Mouse (Mus musculus) neural tube, embryonic 12.5 days (tissue): ENCODE data around the gene Gm9803. TPM values are rescaled to one million over a fixed set of nuclear protein-coding genes. Genes with fewer than 3 reads are reported as not detected.
A peak's percentile ranks its signal among the peaks of the same experiment; 100 is the strongest.
"Not testable (repeated sequence)": the region's sequence is repeated elsewhere in the genome, so short reads cannot be mapped to it uniquely, and the experiment has no call there.

Experiments
- ATAC-seq: fragments of 200-750 bp; cut with Nextera tagmentation; 2 replicates; pipeline ENCODE4 v1.8.0; 2017; ENCODE audit warnings: low read depth, mild to moderate bottlenecking, moderate TSS enrichment, moderate library complexity; ENCODE audit not compliant: low FRiP score
- H3K27ac ChIP-seq: fragments of 300-500 bp; sonication (generic); 2 replicates; pipeline ENCODE4 v1.5.1; 2016
- H3K27me3 ChIP-seq: fragments of 300-500 bp; sonication (generic); replicated peaks from 2 replicates; pipeline ENCODE4 v1.6.1; 2016; ENCODE audit warnings: mild to moderate bottlenecking
- H3K36me3 ChIP-seq: fragments of 300-500 bp; sonication (generic); 2 replicates; pipeline ENCODE4 v1.6.1; 2016; ENCODE audit warnings: mild to moderate bottlenecking
- H3K4me1 ChIP-seq: fragments of 300-500 bp; sonication (generic); 2 replicates; pipeline ENCODE4 v1.6.1; 2016
- H3K4me2 ChIP-seq: fragments of 300-500 bp; sonication (generic); replicated peaks from 2 replicates; pipeline ENCODE4 v1.6.1; 2016; ENCODE audit warnings: mild to moderate bottlenecking
- H3K4me3 ChIP-seq: fragments of 300-500 bp; sonication (generic); 2 replicates; pipeline ENCODE4 v1.5.1; 2016
- H3K9ac ChIP-seq: fragments of 300-500 bp; sonication (generic); 2 replicates; pipeline ENCODE4 v1.6.1; 2016; ENCODE audit warnings: mild to moderate bottlenecking
- H3K9me3 ChIP-seq: fragments of 300-500 bp; sonication (generic); 2 replicates; pipeline ENCODE4 v1.6.1; 2016; ENCODE audit warnings: mild to moderate bottlenecking
- WGBS: fragments of 180-500 bp; shearing (Covaris S2); methylation state at CpG from one replicate; pipeline ENCODE4 v1.1.7; 2016; 5-methylcytosine and 5-hydroxymethylcytosine counted together
- polyA plus RNA-seq: library from polyadenylated mRNA; unstranded; fragments of >200 nt; fragmentation: Nextera tagmentation; extraction: Ambion mirVana; gene quantifications from 2 replicates; pipeline ENCODE4 v1.2.1, GENCODE M21; 2016

Gene Gm9803
- 13.2 and 16.2 TPM in 2 replicates for polyA plus RNA-seq

- H3K4me3 ChIP-seq, H3K4me2 ChIP-seq, H3K9ac ChIP-seq, H3K27ac ChIP-seq, H3K9me3 ChIP-seq, H3K27me3 ChIP-seq, ATAC-seq: not testable (repeated sequence)
- Histone ChIP-seq H3K4me1 (peaks cover 14% of the 10 kb centered on the region), H3K36me3 (peaks cover 21% of the 10 kb centered on the region)
- WGBS = 93% methylated on average over 10 of the region's 10 CpGs
Measured at GRCm38 (mm10) chr10:43523931-43524330, at the start of gene Gm9803. Gene Gm9803, plus strand, starts transcription at chr10:43524084.

DNA sequence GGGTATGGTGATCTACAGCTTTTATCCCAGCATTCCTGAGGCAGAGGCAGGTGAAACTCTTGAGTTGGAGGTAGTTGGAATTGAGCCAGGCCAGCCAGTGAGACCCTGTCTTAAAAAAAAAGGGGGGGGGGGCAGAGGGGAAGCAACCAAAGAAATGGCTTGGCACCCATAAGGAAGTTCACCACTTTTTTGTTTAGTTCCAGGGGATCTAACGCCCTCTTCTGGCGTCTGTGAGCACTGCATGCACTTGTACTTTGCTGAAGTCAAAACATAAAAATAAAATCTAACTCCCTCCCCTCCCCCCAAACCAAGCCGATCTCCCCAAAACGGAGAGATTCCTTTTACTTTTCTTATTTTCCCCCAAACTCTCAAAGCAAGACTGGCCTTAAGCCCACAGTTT is 48.5 kb upstream of the Gm9803 start:
- 65% methylated on average over 4 of the region's 4 CpGs for WGBS
- ATAC-seq = no peak
- no peak overlapping the region for H3K4me3 ChIP-seq

GRCm38 (mm10) chr10:43477459-43477858 is 46.4 kb upstream of the Gm9803 start:
- Histone ChIP-seq H3K4me1 (peaks cover 22% of the 10 kb centered on the region), H3K36me3 (no peaks in the 10 kb centered on the region), H3K9me3 (no peaks in the 10 kb centered on the region), H3K9ac (peak overlapping the region; percentile 95), H3K4me3 (peak overlapping the region; percentile 79), H3K27ac (no peak overlapping the region), H3K27me3 (no peaks in the 10 kb centered on the region), H3K4me2 (peak overlapping the region; percentile 93)
- ATAC-seq = no peak
- WGBS = 4% methylated on average over 9 of the region's 9 CpGs

More for the DNA sequence above, 48.5 kb upstream of the Gm9803 start:
- H3K4me1 ChIP-seq = peaks cover 11% of the 10 kb centered on the region
- no peak overlapping the region for H3K27ac ChIP-seq
- H3K9me3 ChIP-seq = no peaks in the 10 kb centered on the region
- H3K27me3 ChIP-seq = no peaks in the 10 kb centered on the region
- H3K36me3 ChIP-seq = no peaks in the 10 kb centered on the region
- no peak overlapping the region for H3K9ac ChIP-seq
- no peak overlapping the region for H3K4me2 ChIP-seq

DNA sequence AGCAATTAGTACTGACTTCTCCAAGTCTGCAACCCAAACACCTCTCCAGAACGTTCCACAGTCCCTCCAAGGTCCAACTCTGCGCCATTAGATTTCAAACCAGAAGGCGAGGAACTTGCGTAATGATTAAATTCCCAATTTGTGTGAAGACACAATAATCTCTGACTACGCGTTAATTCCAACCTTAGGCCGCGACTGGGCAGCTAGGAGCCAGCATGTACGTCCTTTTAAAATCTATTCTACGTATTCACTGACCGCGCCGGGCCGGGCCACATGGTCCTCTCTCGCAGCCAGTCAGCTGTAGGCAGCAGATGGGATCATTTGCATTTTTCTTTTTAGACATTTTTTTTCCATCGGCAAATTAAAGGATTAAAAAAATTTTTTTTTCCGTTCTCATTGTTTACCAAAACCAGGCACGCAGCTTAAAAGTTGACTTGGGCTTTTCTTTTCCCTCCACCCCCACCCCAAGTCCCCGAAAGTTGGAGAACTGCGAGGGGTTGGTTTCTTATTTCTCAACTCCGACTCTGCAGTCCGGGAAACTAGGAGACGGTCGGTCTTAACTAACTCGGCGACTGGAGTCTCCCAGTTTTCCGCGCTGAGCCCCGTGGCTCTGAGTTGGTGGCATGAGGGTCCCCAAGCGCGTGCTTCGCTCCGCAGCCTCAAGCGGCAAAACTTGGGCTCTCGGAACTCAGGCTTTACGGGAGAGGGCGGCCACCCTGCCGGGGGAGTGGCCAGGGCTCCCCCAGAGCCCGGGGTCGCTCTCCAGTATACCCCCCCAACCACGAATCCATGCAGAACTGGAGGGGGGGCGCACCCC is 45.8 kb upstream of the Gm9803 start:
- Histone ChIP-seq H3K9me3 (no peaks in the 10 kb centered on the region), H3K36me3 (no peaks in the 10 kb centered on the region), H3K4me3 (peak overlapping the region; percentile 79), H3K9ac (peak overlapping the region; percentile 95), H3K27me3 (no peaks in the 10 kb centered on the region), H3K4me2 (peak overlapping the region; percentile 93), H3K4me1 (peaks cover 22% of the 10 kb centered on the region), H3K27ac (peak overlapping the region; percentile 96)
- ATAC-seq = peak; percentile 60
- under 1% methylated on average over 42 of the region's 42 CpGs for WGBS

- peak; percentile 65 for ATAC-seq
- H3K27ac ChIP-seq = peak within 1 kb of the TSS; percentile 96
- under 1% methylated on average over 60 of the region's 101 CpGs for WGBS
- no peaks in the 10 kb centered on the region for H3K27me3 ChIP-seq
- peak within 1 kb of the TSS; percentile 93 for H3K4me2 ChIP-seq
- peaks cover 29% of the 10 kb centered on the region for H3K4me1 ChIP-seq
- H3K9ac ChIP-seq = peak within 1 kb of the TSS; percentile 95
- no peaks in the 10 kb centered on the region for H3K36me3 ChIP-seq
- peak within 1 kb of the TSS; percentile 79 for H3K4me3 ChIP-seq
- no peaks in the 10 kb centered on the region for H3K9me3 ChIP-seq
Measured at GRCm38 (mm10) chr10:43478751-43479435, 45.0 kb upstream of the Gm9803 start, which contains the start of gene Bend3. Gene Bend3, plus strand, starts transcription at chr10:43478831.

DNA sequence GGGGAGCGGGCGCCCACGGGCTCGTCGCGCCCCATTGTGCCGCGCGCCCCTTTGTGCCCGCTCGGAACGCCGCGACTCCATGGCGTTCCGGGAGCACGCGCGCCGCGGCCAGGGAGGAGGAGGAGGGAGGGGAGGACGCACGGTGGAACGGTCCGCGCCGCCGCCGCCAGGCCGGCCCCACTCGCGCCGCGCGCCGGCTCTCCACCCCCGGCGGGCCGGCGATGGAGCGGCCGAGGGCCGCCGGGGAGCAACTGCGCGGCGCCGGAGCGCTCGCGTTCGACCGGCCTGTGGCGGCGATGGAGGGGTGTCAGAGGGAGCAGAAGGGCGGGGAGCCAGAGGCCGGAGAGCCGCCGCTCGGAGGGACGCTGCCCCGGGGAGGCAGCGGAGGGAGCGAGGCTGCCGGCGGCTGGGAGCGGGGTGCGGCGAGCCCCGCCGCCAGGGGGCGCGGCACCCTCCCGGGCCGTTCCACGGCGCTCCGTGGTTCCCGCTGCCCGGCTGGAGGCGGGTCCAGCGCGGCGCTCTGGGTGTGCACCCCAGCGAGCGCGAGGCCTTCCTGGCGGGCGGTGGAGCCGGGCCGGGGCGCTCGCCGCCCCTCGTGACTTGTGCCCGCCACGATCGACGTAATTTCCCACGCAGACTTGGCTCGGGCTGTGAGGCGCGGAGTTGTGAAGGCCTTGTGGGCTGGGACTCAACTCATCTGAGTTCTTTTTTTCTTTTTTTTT is 44.3 kb upstream of the Gm9803 start:
- WGBS = under 1% methylated on average over 82 of the region's 103 CpGs
- Histone ChIP-seq H3K36me3 (no peaks in the 10 kb centered on the region), H3K27ac (peak overlapping the region; percentile 96), H3K9ac (peak overlapping the region; percentile 95), H3K4me3 (peak overlapping the region; percentile 79), H3K27me3 (no peaks in the 10 kb centered on the region), H3K9me3 (no peaks in the 10 kb centered on the region), H3K4me2 (peak overlapping the region; percentile 93), H3K4me1 (peaks cover 29% of the 10 kb centered on the region)
- peak; percentile 81 for ATAC-seq

DNA sequence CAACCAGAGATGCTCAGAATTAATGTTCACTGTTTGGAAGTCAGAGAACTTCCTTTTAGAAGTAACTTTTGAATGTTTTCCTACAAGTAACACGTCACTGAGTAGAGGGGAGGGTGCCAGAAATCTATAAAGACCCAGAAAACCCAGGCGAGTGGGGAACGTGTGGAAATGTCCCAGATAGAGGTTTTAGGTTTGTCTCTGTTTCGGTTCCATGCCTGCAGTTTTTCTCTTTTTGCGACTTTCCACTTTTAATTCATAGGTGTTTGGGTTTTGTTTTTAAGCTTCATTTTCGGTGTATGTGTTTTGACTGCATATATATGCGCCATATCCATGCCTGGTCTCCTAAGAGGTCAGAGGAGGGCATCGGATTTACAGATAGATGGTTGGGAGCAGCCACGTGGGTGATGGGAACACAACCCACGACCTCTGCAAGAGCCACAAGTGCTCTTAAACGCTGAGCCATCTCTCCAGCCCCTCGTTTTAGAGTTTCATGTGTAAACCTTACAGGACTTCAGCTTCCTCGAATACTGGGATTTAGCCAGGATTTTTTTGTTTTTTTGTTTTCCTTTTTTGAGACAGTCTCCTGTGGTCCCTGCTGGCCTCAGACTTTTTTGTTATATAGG is 43.5 kb upstream of the Gm9803 start:
- H3K4me3 ChIP-seq = peak overlapping the region; percentile 79
- H3K36me3 ChIP-seq = no peaks in the 10 kb centered on the region
- peak overlapping the region; percentile 93 for H3K4me2 ChIP-seq
- H3K9me3 ChIP-seq = no peaks in the 10 kb centered on the region
- H3K9ac ChIP-seq = peak overlapping the region; percentile 95
- H3K4me1 ChIP-seq = peaks cover 29% of the 10 kb centered on the region
- WGBS = 5% methylated on average over 13 of the region's 13 CpGs
- H3K27ac ChIP-seq = peak overlapping the region; percentile 96; the same call in 1 of the 2 replicates
- no peaks in the 10 kb centered on the region for H3K27me3 ChIP-seq
- no peak for ATAC-seq

DNA sequence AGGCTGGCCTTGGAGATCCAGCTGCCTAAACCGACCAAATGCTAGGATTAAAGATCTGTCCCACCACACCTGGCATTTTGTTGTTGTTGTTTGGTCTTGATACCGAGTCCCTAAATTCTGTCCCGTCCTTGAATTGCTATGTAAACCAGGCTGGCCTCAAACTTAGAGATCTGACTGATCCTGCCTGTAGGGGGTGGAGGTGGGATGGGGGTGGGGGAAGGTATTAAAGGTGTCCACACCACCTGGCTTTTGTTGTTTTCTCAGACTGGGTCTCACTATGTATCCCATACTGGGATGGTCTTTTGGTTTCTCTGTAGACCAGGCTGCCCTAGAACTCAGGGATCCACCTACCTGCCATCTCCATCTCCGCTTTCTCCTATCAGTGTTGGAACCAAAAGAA is 42.7 kb upstream of the Gm9803 start:
- H3K9me3 ChIP-seq = no peaks in the 10 kb centered on the region
- peaks cover 29% of the 10 kb centered on the region for H3K4me1 ChIP-seq
- no peaks in the 10 kb centered on the region for H3K27me3 ChIP-seq
- no peak overlapping the region for H3K9ac ChIP-seq
- no peaks in the 10 kb centered on the region for H3K36me3 ChIP-seq
- WGBS = 45% methylated on average over 4 of the region's 4 CpGs
- no peak overlapping the region for H3K27ac ChIP-seq
- no peak overlapping the region for H3K4me3 ChIP-seq
- peak overlapping the region; percentile 93 for H3K4me2 ChIP-seq
- ATAC-seq = no peak

DNA sequence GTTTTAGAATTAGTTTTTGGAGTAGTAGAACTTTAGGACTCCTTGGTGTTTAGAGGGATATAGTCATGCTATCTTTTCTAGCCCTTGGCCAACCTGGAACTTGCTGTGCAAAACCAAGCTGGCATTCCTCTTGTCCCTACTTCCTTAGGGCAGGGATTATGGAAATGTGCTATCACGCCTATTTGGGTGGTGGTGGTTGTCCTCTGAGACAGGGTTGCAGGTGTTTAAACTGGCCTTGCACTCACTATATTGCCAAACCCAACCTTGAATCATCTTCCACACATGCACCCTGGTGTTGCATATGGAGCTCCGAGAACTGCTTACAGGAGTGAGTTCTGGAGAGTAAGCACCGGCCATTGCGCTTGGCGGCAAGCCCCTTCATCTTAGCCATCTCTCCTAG is 41.9 kb upstream of the Gm9803 start:
- Histone ChIP-seq H3K9ac (no peak overlapping the region), H3K4me2 (no peak overlapping the region), H3K4me1 (peaks cover 29% of the 10 kb centered on the region), H3K27me3 (no peaks in the 10 kb centered on the region), H3K27ac (no peak overlapping the region), H3K36me3 (no peaks in the 10 kb centered on the region), H3K9me3 (no peaks in the 10 kb centered on the region), H3K4me3 (no peak overlapping the region)
- no peak for ATAC-seq
- WGBS = 96% methylated on average over 5 of the region's 5 CpGs

- no peaks in the 10 kb centered on the region for H3K27me3 ChIP-seq
- H3K4me3 ChIP-seq = no peak overlapping the region
- H3K9me3 ChIP-seq = no peaks in the 10 kb centered on the region
- H3K36me3 ChIP-seq = no peaks in the 10 kb centered on the region
- no peak for ATAC-seq
- WGBS = 49% methylated on average over 9 of the region's 9 CpGs
- no peak overlapping the region for H3K27ac ChIP-seq
- H3K4me2 ChIP-seq = no peak overlapping the region
- no peak overlapping the region for H3K9ac ChIP-seq
- peaks cover 22% of the 10 kb centered on the region for H3K4me1 ChIP-seq
Measured at GRCm38 (mm10) chr10:43483426-43483995, 40.4 kb upstream of the Gm9803 start.

DNA sequence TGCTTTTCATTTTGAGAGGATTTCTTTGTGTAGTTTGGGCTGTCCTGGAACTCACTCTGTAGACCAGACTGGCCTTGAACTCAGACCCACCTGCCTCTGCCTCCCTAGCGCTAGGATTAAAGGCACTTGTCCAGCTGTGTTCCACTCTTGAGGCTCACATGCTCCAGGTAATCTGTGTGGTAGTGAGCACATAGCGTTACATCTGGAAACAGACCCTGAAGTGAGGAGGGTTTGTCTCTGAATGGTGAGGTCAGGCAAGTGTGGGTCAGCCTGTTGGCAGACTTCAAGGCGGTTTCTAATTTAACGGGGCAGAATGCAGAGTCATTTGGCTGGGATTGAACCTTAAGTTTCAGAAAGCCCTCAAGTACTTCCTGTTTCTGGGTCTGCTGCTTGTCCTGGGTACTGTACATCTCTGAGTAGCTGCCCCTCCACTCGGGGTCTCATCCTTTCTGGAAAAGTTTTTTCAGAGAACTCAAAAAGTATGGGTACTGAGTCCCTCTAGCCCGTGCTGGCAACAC is 38.1 kb upstream of the Gm9803 start:
- Histone ChIP-seq H3K36me3 (no peaks in the 10 kb centered on the region), H3K9me3 (no peaks in the 10 kb centered on the region), H3K4me3 (no peak overlapping the region), H3K27me3 (no peaks in the 10 kb centered on the region), H3K4me1 (peaks cover 24% of the 10 kb centered on the region), H3K9ac (no peak overlapping the region), H3K4me2 (no peak overlapping the region), H3K27ac (no peak overlapping the region)
- ATAC-seq = no peak
- 91% methylated on average over 6 of the region's 6 CpGs for WGBS
